Mouse (Mus musculus) lung, adult 2 months (tissue): ENCODE data around the gene Pnmt. TPM values are rescaled to one million over a fixed set of nuclear protein-coding genes. Genes with fewer than 3 reads are reported as not detected.
A peak's percentile ranks its signal among the peaks of the same experiment; 100 is the strongest.

ENCODE experiments used
- DNase-seq: peaks from one replicate; pipeline ENCODE4 v3.0.0; 2022
- H3K4me1 ChIP-seq: fragments of 200-500 bp; 2 replicates; pipeline ENCODE4 v1.6.1; 2011; ENCODE audit warnings: low read length; ENCODE audit not compliant: control insufficient read depth, insufficient read depth
- H3K4me3 ChIP-seq: fragments of 200-500 bp; replicated peaks from 2 replicates; pipeline ENCODE3; 2011; ENCODE audit warnings: low read depth, mild to moderate bottlenecking, control low read depth, low read length; ENCODE audit errors: extremely low read depth
- CTCF ChIP-seq: fragments of 200-500 bp; IDR thresholded peaks from 2 replicates; pipeline ENCODE4 v1.5.1; 2011; ENCODE audit warnings: mild to moderate bottlenecking, low read length, control low read depth; ENCODE audit not compliant: insufficient read depth
- POLR2A ChIP-seq: fragments of 200-500 bp; IDR thresholded peaks from 2 replicates; pipeline ENCODE4 v1.6.1; 2011; ENCODE audit warnings: low read depth, mild to moderate bottlenecking, control low read depth, low read length, borderline replicate concordance; ENCODE audit errors: extremely low read depth
- WGBS: fragments of 180-500 bp; shearing (Covaris S2); methylation state at CpG from one replicate; pipeline ENCODE4 v1.1.7; 2018; 5-methylcytosine and 5-hydroxymethylcytosine counted together
- polyA plus RNA-seq: library from polyadenylated mRNA; depleted of rRNA; stranded (reverse); fragments of >200 nt; gene quantifications from 2 replicates; pipeline ENCODE4 v1.2.3, GENCODE M21; 2012

The Pnmt gene
- polyA plus RNA-seq, 1 experiment, result 2.0 TPM

GRCm38 (mm10) chr11:98356625-98357394 is 29.4 kb upstream of the Pnmt start:
- Histone ChIP-seq H3K4me3 (no peak overlapping the region), H3K4me1 (peaks cover 20% of the 10 kb centered on the region)
- no peak for TF ChIP-seq POLR2A
- TF ChIP-seq CTCF, result no peak
- WGBS, result 41% methylated on average over 7 of the region's 7 CpGs
- DNase-seq, result no peak

GRCm38 (mm10) chr11:98357396-98358160 is 28.7 kb upstream of the Pnmt start:
- Histone ChIP-seq H3K4me3 (peak overlapping the region; percentile 62), H3K4me1 (peaks cover 26% of the 10 kb centered on the region)
- WGBS, result 9% methylated on average over 13 of the region's 13 CpGs
- TF ChIP-seq CTCF (no peak), POLR2A (no peak)
- peak; percentile 24 for DNase-seq

GRCm38 (mm10) chr11:98358161-98359083 is 27.8 kb upstream of the Pnmt start, which contains the start of gene Stard3:
Stard3 (plus strand) TSS chr11:98358368.
- Histone ChIP-seq H3K4me1 (peaks cover 26% of the 10 kb centered on the region), H3K4me3 (peak within 1 kb of the TSS; percentile 88)
- WGBS, result under 1% methylated on average over 60 of the region's 60 CpGs
- DNase-seq, result peak; percentile 86
- TF ChIP-seq CTCF (no peak), POLR2A (peak; percentile 73)

GRCm38 (mm10) chr11:98360866-98361521 is 25.3 kb upstream of the Pnmt start:
- no peak for DNase-seq
- peaks cover 24% of the 10 kb centered on the region for H3K4me1 ChIP-seq
- TF ChIP-seq POLR2A (no peak), CTCF (no peak)
- WGBS, result 60% methylated on average over 9 of the region's 9 CpGs
- H3K4me3 ChIP-seq, result no peak overlapping the region

DNA sequence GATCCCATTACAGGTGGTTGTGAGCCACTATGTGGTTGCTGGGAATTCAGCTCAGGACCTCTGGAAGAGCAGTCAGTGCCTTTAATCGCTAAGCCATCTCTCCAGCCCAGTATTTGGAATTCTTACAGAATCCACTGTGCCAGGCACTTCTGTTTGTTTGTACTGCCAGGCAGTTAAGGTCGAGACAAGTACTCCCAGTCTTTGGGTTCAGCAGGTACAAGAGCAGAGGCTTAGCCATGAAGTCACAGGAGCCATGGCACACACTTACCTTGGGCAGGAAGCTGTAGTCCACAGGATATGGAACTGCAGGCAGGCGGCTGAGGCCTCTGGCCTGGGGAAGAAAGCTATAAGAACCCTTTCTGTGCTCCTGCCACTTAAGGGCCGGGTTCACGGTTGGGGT is 22.4 kb upstream of the Pnmt start:
- no peak for DNase-seq
- TF ChIP-seq POLR2A, result peak; percentile 33; the same call in 1 of the 2 replicates
- no peak for TF ChIP-seq CTCF
- Histone ChIP-seq H3K4me3 (no peak overlapping the region), H3K4me1 (peaks cover 21% of the 10 kb centered on the region)
- WGBS, result 61% methylated on average over 5 of the region's 5 CpGs

GRCm38 (mm10) chr11:98364410-98364809 is 21.8 kb upstream of the Pnmt start:
- WGBS, result 80% methylated on average over 5 of the region's 5 CpGs
- H3K4me1 ChIP-seq, result peaks cover 18% of the 10 kb centered on the region

DNA sequence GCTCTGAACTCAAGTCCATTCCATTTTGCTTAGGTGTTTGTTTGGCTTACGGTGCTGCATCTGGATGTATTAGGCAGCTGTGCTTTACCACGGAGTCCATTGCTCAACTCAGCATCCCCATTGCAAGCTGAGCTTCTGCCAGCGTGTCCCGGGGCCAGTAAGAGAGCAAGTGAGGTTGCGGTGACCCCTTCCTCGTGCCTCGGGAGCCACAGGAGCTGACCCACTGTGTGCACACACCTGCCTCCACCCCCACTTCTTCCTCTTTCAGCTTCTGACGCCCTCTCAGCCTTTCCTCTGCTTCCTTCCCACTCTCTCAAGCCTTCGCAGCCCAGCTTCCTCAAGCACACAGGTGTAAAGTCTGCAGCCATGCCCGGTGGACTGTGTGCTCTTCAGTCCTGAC is 20.0 kb upstream of the Pnmt start:
- 45% methylated on average over 10 of the region's 10 CpGs for WGBS
- H3K4me3 ChIP-seq, result no peak overlapping the region
- no peak for DNase-seq
- peaks cover 13% of the 10 kb centered on the region for H3K4me1 ChIP-seq
- TF ChIP-seq CTCF (no peak), POLR2A (no peak)

More at GRCm38 (mm10) chr11:98364410-98364809, 21.8 kb upstream of the Pnmt start:
- no peak for DNase-seq
- no peak for TF ChIP-seq CTCF
- TF ChIP-seq POLR2A, result no peak
- H3K4me3 ChIP-seq, result no peak overlapping the region

DNA sequence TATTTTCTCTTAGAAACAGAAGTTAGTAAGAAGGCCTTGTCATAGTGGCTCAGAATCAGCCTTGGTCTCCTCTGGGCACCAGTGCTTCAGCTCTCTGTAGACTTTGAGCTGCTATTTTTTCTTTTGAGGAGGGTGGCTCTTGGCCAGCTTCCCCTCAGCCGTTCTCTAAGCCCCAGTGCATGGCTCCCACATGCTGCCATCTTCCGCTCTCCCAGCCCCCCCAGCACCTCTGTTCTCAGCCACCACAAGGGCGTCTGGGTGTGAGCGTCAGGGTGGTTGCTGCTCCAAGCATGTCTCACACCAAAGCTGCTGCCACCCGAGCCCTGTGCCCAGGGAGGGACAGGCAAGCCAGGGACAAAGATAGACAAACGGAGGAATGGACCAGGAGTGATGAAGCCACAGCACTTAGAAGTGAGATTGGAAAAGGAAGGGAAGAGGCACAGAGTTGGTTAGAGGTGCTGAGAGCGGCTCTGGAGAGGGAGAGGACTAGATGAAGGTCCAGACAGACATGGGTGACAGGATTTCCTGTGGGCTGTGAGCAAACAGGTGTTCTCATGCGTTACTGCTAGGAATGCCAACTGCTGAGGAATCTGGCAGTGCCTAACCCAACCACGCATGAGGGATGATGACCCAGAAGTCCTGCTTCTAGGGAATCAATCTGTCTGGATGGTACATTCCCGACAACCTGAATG is 18.9 kb upstream of the Pnmt start:
- no peak for TF ChIP-seq POLR2A
- no peak for TF ChIP-seq CTCF
- Histone ChIP-seq H3K4me3 (no peak overlapping the region), H3K4me1 (peaks cover 4% of the 10 kb centered on the region; the same call in 1 of the 2 replicates)
- no peak for DNase-seq
- 54% methylated on average over 10 of the region's 10 CpGs for WGBS
